Mouse (Mus musculus) heart, embryonic 16.5 days (tissue): ENCODE results near the gene Cacna2d2. TPM values are rescaled to one million over a fixed set of nuclear protein-coding genes. Genes with fewer than 3 reads are reported as not detected.
A peak's percentile ranks its signal among the peaks of the same experiment; 100 is the strongest.

Experiments used
- ATAC-seq: fragments of 200-750 bp; cut with Nextera tagmentation; replicated peaks from 2 replicates; pipeline ENCODE4 v1.8.0; 2017; ENCODE audit warnings: moderate number of reproducible peaks; ENCODE audit not compliant: insufficient read depth, low FRiP score; ENCODE audit errors: extremely low read depth
- H3K27ac ChIP-seq: fragments of 300-500 bp; sonication (generic); 2 replicates; pipeline ENCODE4 v1.5.1; 2014; ENCODE audit warnings: mild to moderate bottlenecking, low read length, control low read depth, moderate library complexity
- H3K27me3 ChIP-seq: fragments of 300-500 bp; sonication (generic); 2 replicates; pipeline ENCODE4 v1.6.1; 2014; ENCODE audit warnings: low read length, mixed read lengths; ENCODE audit not compliant: control insufficient read depth, insufficient read depth
- H3K36me3 ChIP-seq: fragments of 300-500 bp; sonication (generic); 2 replicates; pipeline ENCODE4 v1.6.1; 2014; ENCODE audit not compliant: control insufficient read depth, insufficient read depth
- H3K4me1 ChIP-seq: fragments of 300-500 bp; sonication (generic); 2 replicates; pipeline ENCODE4 v1.6.1; 2014; ENCODE audit warnings: low read length, mixed read lengths; ENCODE audit not compliant: control insufficient read depth, insufficient read depth
- H3K4me2 ChIP-seq: fragments of 300-500 bp; sonication (generic); 2 replicates; pipeline ENCODE4 v1.6.1; 2014; ENCODE audit warnings: low read depth, mild to moderate bottlenecking, control low read depth, low read length
- H3K4me3 ChIP-seq: fragments of 300-500 bp; sonication (generic); 2 replicates; pipeline ENCODE4 v1.5.1; 2014; ENCODE audit warnings: mild to moderate bottlenecking, control low read depth, low read length
- H3K9ac ChIP-seq: fragments of 300-500 bp; sonication (generic); 2 replicates; pipeline ENCODE4 v1.6.1; 2014; ENCODE audit warnings: low read length, control low read depth
- H3K9me3 ChIP-seq: fragments of 300-500 bp; sonication (generic); replicated peaks from 2 replicates; pipeline ENCODE4 v1.6.1; 2016; ENCODE audit warnings: low read length; ENCODE audit not compliant: control insufficient read depth
- WGBS: fragments of 180-500 bp; shearing (Covaris S2); extraction: QIAGEN DNeasy Blood & Tissue Kit; methylation state at CpG from one replicate; pipeline ENCODE4 v1.1.7; 2014; 5-methylcytosine and 5-hydroxymethylcytosine counted together
- polyA plus RNA-seq: library from polyadenylated mRNA; unstranded; fragments of >200 nt; fragmentation: Nextera tagmentation; extraction: Ambion mirVana; gene quantifications from 2 replicates; pipeline ENCODE4 v1.2.1, GENCODE M21; 2015

Gene Cacna2d2
- 2.2 and 2.6 TPM in 2 replicates for polyA plus RNA-seq

DNA sequence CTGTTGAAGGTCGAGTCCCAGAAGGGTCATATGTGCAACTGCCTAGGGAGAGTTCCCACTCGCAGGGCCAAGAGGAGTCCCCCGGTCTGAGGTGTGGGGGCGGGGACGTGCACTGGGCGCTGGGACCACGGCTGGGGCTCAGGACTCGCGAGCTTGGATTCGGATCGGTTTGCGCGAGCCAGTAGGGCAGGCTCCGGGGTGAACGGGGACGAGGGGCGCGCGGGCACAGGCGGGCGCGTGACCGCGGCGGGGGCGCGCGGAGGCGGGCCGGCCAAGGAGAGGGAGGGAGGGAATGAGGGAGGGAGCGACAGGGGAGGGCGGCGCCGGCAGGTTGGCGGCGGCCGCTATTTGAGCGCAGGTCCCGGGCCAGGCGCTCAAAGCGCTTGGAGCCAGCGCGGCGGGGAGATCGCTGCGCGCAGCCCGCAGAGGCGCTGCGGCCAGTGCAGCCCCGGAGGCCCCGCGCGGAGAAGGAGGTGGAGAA lies at the start of gene Cacna2d2:
Cacna2d2 (plus strand) TSS at position 122 of the 481 bp plus-strand sequence.
- H3K4me1 ChIP-seq, result peaks cover 6% of the 10 kb centered on the region; the same call in 1 of the 2 replicates
- peak within 1 kb of the TSS; percentile 74 for H3K4me3 ChIP-seq
- H3K9me3 ChIP-seq, result no peaks in the 10 kb centered on the region
- no peaks in the 10 kb centered on the region for H3K36me3 ChIP-seq
- H3K4me2 ChIP-seq, result peak within 1 kb of the TSS; percentile 99
- H3K27ac ChIP-seq, result no peak within 1 kb of the TSS
- ATAC-seq, result peak; percentile 65
- peaks cover 64% of the 10 kb centered on the region for H3K27me3 ChIP-seq
- peak within 1 kb of the TSS; percentile 76 for H3K9ac ChIP-seq
- WGBS, result under 1% methylated on average over 40 of the region's 54 CpGs

DNA sequence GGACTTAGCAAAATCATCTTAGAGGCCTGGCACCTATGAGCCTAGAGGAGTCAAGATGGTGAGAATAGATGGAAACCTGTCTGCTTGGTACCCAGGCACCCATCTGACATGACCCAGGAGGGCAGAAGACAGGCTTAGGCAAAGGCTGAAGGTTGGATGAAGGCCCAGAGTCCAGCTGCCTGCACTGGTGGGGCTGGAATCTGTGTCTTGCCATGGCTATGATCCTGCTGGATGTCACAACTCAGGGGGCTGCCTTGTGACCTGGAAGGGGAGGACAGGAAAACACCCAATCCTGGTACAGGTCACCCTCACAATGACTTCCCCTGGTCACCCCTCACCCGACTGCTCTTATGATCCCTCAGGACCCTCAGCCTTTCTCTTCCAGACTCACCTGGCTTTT lies 44.6 kb upstream of the Cacna2d2 start:
- WGBS, result 68% methylated on average over 1 of the region's 1 CpGs
- no peak overlapping the region for H3K27ac ChIP-seq
- H3K4me3 ChIP-seq, result no peak overlapping the region
- no peaks in the 10 kb centered on the region for H3K36me3 ChIP-seq
- no peak overlapping the region for H3K4me2 ChIP-seq
- no peak for ATAC-seq
- no peak overlapping the region for H3K9ac ChIP-seq
- no peaks in the 10 kb centered on the region for H3K9me3 ChIP-seq
- H3K4me1 ChIP-seq, result no peaks in the 10 kb centered on the region
- H3K27me3 ChIP-seq, result peaks cover 10% of the 10 kb centered on the region; the same call in 1 of the 2 replicates

DNA sequence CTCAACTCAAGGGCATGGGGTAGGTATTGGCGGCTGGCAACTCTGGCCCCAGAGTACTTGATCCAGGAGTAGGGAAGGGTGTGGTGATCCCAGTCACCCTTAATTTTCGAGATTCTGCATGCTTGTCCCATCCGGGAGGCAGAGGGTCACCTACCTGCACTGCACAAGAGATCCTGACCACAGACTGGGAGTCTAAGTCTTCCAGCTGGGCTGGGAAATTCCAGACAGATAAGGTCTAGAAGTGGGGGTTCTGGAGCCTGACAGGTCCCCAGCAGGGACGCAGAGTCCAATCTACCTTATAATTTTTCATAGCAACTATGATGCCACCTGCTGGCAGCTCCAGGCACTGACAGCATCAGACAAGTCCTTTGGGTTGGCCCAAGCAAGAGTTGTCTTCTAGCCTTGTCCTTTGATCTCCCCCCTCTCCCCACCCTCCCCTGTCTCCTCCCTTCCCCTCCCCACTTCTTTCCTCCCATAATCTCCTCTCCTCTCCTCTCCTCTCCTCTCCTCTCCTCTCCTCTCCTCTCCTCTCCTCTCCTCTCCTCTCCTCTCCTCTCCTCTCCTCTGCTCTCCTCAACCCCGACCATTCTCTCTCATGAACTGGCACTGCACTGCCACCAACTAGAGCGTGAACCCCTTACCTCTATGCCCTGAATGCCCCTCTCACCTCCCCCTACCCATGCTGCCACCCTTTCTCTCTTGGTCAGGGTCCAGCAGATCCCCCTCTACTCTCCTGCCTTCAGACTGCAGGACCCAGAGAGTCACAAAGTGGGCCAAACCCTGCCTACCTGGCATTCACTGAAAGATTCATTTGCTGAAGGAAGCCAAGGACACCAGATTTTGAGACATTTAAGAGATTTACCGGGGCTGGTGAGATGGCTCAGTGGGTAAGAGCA lies 43.3 kb upstream of the Cacna2d2 start:
- H3K4me2 ChIP-seq, result no peak overlapping the region
- H3K27me3 ChIP-seq, result peaks cover 10% of the 10 kb centered on the region; the same call in 1 of the 2 replicates
- 39% methylated on average over 7 of the region's 7 CpGs for WGBS
- no peak overlapping the region for H3K27ac ChIP-seq
- no peaks in the 10 kb centered on the region for H3K9me3 ChIP-seq
- no peak overlapping the region for H3K4me3 ChIP-seq
- no peak overlapping the region for H3K9ac ChIP-seq
- ATAC-seq, result no peak
- H3K36me3 ChIP-seq, result no peaks in the 10 kb centered on the region
- H3K4me1 ChIP-seq, result no peaks in the 10 kb centered on the region

DNA sequence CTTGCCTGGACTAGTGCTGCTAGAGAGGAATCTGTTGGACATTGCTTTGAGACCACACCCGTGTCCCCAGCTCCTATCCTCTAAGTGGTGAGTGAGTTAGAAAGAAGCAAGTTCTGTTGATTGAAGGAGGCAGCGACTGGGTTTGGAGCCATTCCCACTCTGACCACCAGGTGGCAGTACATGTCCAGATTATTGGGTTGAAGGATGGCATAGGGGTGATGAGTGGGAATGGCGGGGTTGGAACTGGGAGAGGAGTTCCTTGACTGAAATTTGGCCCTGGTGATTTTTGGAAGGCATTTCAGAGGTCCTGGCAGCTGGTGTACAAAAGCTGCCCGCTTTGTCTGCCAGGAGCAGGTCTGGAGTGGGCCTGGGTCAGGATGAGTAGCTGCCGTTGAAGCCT lies 41.8 kb upstream of the Cacna2d2 start:
- Histone ChIP-seq H3K4me1 (no peaks in the 10 kb centered on the region), H3K27ac (no peak overlapping the region), H3K27me3 (peaks cover 10% of the 10 kb centered on the region; the same call in 1 of the 2 replicates), H3K9me3 (no peaks in the 10 kb centered on the region), H3K4me3 (no peak overlapping the region), H3K9ac (no peak overlapping the region), H3K4me2 (no peak overlapping the region), H3K36me3 (no peaks in the 10 kb centered on the region)
- ATAC-seq, result no peak
- WGBS, result 23% methylated on average over 5 of the region's 5 CpGs

DNA sequence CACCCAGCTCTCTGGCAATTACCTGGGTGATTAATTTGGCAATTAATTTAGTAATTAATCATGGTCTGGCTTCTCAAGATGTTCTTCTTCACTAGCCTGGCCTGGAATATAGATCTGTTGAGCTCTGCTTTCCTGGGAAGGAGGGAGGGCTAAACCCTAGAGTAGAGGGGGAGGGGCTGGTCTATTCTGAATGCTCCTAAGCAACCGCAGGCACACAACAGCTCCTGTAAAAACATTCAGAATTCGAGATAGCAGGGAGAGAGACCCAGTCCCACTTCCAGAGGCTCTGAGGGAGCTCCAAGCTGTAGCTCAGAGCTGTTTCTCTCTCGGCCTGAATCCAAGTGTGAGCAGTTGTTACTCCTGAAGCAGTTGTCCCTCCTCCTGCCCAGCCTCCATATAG lies 38.4 kb upstream of the Cacna2d2 start:
- H3K9ac ChIP-seq, result no peak overlapping the region
- H3K4me2 ChIP-seq, result no peak overlapping the region
- no peak overlapping the region for H3K27ac ChIP-seq

DNA sequence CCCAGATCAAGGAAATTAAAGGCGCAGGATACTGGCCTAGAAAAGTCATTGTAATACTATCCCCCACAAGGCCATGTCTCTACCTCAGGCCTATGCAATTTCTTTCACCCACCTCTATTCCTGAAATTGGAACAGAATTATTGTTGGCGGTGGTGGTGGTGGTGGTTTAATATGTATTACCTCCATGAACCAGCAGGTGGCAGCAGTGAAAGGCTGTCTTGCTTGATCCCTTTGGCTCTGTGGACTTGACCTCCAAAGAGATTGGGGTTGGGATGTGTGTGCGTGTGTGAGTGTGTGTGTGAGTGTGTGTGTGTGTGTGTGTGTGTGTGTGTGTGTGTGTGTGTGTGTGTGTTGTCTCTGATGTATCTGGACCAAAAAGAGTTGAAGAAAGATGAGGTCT lies 32.8 kb upstream of the Cacna2d2 start:
- no peaks in the 10 kb centered on the region for H3K36me3 ChIP-seq
- H3K27me3 ChIP-seq, result 0 out of 2 replicates have a peak, but pooled peaks cover 3% of the 10 kb centered on the region
- no peaks in the 10 kb centered on the region for H3K9me3 ChIP-seq
- ATAC-seq, result no peak
- H3K9ac ChIP-seq, result no peak overlapping the region
- H3K4me3 ChIP-seq, result no peak overlapping the region
- 8% methylated on average over 3 of the region's 3 CpGs for WGBS
- no peak overlapping the region for H3K4me2 ChIP-seq
- H3K27ac ChIP-seq, result no peak overlapping the region
- peaks cover 10% of the 10 kb centered on the region for H3K4me1 ChIP-seq

More for the DNA sequence above, 38.4 kb upstream of the Cacna2d2 start:
- ATAC-seq, result no peak; the same call in 1 of the 2 replicates
- no peaks in the 10 kb centered on the region for H3K9me3 ChIP-seq
- no peaks in the 10 kb centered on the region for H3K36me3 ChIP-seq
- WGBS, result 6% methylated on average over 3 of the region's 3 CpGs
- 0 out of 2 replicates have a peak, but pooled peaks cover 7% of the 10 kb centered on the region for H3K27me3 ChIP-seq
- no peaks in the 10 kb centered on the region for H3K4me1 ChIP-seq
- no peak overlapping the region for H3K4me3 ChIP-seq

DNA sequence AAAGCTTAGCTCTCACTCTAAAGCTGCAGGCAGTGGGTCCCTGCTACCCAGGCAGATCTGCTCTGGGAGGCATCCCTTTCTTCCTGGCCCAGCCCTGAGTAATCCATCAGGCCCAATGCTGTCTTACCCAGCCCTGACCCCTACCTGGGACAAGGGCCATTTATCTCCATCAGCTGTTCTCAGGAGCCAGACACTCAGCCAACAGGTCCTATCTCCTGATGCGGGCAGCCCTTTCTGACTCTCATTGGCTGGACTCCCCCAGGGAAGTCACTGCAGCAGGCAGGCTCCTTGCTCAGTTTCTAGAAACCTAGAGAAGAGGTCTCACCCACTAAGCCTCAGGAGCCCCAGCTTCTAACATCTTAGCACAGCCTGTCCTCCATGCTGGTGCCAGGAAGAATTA lies 31.1 kb upstream of the Cacna2d2 start:
- H3K4me1 ChIP-seq, result peaks cover 15% of the 10 kb centered on the region
- H3K4me2 ChIP-seq, result no peak overlapping the region
- H3K36me3 ChIP-seq, result no peaks in the 10 kb centered on the region
- 0 out of 2 replicates have a peak, but pooled peaks cover 3% of the 10 kb centered on the region for H3K27me3 ChIP-seq
- H3K9me3 ChIP-seq, result no peaks in the 10 kb centered on the region
- WGBS, result 83% methylated on average over 1 of the region's 1 CpGs
- H3K9ac ChIP-seq, result no peak overlapping the region
- ATAC-seq, result no peak
- no peak overlapping the region for H3K27ac ChIP-seq
- no peak overlapping the region for H3K4me3 ChIP-seq

DNA sequence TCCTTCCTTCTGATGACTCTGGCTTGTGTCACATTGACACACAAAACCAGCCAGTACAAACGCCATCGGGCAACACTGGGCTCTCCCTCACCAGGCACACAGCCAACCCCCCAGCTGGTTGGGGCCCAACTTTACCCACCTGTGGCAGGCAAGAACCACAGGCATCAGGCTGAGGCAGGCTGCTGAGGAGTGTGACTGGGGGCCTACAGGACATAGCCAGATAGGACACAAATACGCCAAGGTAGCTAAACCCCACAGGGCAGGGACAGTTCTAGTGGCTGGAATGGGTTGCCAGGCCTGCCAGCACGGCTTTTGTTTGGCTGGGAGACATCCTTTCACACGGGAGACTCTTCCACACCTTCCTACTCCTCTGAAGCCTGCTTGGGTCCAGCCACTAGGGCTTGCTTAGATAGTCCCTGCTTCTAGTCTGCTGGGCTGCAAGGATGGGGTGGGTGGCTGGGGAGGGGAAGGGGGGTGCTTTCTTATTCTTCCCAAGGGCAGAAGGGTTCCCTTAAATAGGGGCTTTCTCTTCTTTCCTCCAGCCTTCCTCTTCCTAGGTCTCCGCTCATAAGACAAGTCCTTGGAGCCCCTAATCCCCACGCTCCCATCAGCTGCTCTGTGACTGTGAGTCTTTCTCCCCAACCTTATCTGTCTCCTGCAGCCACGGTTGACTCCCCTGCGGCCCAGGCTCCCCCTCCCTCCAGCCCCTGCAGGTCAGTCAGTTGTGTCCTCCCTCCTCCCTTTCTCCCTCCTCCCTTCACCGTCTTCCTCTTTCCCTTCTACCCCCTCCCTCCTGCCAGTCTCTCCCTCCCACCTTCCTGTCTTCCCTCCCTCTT lies 29.9 kb upstream of the Cacna2d2 start:
- Histone ChIP-seq H3K9ac (no peak overlapping the region), H3K27me3 (0 out of 2 replicates have a peak, but pooled peaks cover 3% of the 10 kb centered on the region), H3K4me3 (no peak overlapping the region), H3K4me1 (peaks cover 15% of the 10 kb centered on the region), H3K4me2 (no peak overlapping the region), H3K36me3 (no peaks in the 10 kb centered on the region), H3K9me3 (no peaks in the 10 kb centered on the region), H3K27ac (no peak overlapping the region)
- WGBS, result 26% methylated on average over 10 of the region's 10 CpGs
- no peak for ATAC-seq
